Mouse (Mus musculus) cerebellum, postnatal 10 days (tissue): ENCODE measurements around the gene Cdk10.
"Not testable (repeated sequence)": the region's sequence is repeated elsewhere in the genome, so short reads cannot be mapped to it uniquely, and the experiment has no call there.

Source experiments
- DNase-seq, 2 experiments: peaks; one replicate each; pipeline ENCODE4 v3.0.0; 2021; ENCODE audit warnings: mixed read lengths in 2 of 2

The Cdk10 gene

DNA sequence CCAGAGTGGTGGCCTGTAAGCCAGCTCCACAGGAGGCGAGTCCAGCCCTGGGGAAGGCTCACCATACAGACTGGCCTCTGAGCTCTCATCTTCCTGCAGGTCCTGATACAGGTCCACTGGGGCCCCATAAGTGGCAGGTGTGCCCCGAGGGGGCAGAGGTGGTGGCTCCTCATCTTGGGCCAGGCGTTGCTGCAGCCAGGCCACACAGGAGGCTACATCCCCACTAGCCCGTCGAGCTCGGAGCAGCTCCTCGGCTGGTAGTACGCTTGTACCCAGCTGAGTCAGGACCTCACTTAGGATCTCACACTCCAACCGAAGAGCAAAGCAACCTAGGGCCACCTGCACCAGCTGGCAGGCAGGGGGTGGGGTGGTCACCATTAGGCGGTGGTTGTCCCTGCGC, 9.1 kb downstream of the Cdk10 start:
- DNase-seq = peak in 1 of 2 experiments; percentile 39

DNA sequence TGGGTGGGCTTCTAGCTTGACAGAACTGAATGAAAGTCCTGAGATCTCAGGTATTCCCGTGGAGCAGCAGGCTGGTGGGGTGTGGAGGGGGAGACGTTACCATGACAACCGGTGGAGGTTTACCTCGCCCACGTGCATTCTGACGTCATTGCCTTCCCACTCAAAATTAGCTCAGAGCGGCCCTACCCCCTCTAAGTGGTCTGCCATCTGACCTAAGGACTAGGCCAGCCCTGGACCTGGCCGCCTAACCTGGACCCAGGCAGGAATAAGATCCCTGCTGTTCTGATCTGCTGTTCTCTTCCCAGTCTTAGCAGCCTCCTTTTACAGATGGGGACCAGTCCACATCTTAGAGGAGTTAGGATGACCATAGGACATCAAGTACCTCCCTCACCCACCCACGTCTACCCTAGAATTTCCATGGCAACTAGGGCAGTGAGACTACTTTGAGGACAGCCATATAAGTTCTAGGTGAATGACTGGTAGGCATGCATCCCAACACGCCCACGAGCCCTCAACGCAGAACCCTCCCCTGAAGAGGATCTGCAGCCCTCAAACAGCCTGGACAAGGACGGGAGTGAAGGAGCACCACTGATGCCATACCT, 10.4 kb downstream of the Cdk10 start:
- DNase-seq = peak; percentile 75 to 78

DNA sequence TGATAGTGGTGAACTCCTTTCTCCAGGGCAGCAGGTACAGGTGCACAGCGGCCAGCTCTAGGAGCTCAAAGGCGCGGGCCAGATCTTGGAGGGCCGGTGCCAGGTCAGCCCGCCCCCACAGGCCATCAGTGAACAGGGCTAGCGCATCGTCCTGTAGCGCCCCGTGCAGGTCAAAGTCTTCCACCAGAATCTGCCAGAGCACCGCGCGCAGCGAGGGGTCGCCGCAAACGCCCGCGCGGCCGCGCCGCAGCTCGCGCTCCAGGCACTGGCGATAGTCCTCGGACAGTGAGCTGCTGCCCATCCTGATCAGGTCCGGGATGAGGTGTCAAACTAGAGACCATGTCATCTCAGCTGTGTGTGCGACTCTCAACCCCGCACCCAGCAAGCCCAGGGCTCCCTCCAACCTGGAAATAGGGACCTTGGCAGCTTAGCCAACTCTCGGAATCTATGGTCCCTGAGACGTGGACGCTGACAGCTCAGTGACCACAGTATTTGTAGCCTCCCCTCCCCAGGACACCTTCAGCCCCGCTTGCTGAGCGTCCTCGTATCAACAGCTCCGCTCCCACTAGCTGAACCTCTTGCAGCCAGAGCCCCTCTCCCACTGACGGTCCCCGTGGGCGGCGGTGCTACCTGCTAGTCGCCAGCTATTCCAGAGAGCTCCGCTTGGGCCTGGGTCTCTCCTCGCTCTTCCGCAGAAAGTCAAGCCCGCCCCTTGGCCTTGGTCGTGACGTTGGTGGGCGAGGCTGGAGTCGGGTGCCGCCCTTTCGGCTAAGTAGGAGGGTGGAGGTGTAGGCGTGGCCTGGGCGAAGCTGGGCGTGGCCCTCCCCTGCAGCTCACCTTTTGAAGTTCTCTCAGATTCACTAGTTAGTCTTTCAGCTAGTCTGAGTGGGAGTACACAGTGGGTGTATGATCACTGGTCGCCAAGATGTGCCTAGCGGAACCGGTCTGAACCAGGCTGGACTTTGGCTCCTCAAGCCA, 11.2 kb downstream of the Cdk10 start, which contains the start of gene Spata2l:
Spata2l (minus strand) TSS at position 714 of the 978 bp plus-strand sequence.
- peak; percentile 88 to 90 for DNase-seq

DNA sequence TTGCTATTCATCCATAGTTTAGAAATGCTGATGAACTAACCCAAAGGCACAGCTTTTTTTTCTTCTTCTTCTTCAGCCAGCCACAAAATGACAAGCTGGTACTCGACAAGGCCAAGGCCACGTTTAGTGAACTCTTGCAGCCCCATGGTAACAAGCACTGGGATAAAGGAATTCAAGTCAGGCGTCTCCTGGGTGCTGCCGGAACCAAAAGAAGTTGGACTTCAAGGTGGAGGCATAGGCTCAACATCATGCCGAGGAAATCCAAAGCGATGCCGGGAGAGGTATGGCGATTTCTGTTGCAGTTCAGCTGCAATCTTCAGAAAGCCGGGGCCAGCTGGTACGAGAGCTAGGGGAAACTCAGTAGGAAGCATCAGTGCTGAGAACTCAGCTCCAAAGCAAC, 14.8 kb downstream of the Cdk10 start:
- no peak for DNase-seq

DNA sequence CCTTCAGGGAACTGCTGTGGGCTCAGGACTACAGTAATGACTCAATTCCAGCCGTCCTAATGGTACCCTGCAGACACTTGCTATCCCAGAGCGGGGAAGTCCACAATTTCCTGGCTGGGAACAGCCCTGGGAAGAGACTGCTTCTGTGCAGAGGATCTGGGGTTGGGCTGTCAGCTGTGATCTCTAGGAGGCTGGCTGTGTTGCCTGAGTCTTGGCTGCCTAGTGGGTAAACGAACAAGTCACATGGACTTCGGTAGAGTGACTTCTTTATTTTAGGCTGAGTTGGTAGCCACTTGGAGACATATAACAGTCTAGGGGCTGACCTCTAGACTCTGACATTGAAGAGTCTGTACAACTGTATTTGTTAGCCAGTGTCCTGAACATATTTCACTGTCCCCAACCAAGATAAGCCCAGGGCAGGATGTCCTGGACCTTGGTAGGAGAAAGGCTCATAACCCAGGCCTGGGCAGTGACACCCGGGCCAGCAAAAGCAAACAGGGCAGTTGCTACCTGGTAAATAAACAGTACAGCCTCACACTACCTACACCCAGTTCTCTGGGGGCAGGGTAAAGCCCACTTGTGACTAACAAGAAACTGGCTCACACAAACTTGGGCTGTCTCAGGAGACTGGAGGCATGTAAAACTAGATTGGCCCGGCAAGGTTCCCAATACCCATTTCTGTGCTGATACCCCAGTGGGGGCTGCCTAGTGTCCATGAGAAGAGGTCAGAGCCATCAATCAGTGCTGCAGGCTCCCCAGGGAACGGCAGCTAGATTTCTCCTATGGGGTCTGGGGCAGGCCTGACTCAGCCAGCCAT, 17.7 kb downstream of the Cdk10 start:
- no peak for DNase-seq

DNA sequence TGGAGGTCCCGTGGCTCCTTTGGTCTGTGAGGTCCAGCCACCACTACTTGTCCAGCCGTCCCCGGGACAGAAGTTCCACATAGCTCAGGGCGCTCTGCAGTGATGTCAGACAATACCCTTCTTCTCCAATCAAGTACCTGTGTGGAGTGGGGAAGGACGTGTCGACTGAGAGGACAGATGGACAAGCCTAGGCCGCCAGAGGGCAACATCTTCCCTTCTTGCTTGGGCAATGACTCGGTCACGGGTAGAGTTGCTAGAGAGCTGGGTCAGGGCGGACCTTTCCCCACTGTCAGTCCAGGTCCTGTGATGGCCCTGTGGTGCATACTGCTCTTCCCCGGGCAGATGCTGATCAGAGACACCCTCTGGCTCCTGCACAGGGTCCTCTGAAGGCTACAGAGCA, 18.4 kb downstream of the Cdk10 start:
- no peak for DNase-seq

DNA sequence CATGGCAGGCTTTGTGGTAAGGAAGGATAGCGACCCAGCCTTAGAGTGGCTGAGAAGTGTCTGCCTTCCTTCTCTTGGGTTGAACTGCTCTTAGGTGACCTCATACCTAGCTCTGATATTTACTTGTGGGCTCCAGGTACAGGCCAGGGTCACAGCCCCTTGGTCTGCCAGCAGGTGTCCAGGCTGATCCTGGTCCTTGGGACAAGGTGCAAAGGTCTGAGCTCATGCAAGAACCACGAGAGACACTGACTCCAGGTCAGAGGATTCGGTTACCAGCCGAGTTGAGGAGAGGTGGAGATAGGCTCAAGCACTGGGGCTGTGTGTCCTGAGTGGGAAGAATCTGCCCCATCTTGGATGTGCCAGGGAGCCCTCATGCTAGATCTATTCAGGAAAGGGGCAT, 19.7 kb downstream of the Cdk10 start:
- DNase-seq = no peak

DNA sequence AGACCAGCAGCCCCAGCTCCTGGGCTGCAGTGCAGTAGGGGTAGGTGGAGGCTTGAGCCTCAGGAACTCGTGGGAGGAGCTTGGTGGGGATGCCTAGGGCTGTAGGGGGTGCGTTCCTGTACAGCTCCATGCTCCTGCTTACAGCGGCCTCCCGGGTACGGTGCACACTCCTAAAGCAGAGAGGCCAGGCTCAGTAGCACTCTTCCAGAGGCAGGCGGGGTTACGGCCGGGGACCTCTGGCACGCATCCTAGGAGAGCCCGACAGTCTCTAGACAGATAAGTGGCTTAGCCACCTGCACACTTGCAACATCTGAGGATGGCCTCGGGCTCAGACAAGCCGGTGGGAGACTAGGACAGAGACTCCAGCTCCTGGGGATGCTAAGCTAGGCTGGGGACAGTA, 20.9 kb downstream of the Cdk10 start:
- DNase-seq = no peak

DNA sequence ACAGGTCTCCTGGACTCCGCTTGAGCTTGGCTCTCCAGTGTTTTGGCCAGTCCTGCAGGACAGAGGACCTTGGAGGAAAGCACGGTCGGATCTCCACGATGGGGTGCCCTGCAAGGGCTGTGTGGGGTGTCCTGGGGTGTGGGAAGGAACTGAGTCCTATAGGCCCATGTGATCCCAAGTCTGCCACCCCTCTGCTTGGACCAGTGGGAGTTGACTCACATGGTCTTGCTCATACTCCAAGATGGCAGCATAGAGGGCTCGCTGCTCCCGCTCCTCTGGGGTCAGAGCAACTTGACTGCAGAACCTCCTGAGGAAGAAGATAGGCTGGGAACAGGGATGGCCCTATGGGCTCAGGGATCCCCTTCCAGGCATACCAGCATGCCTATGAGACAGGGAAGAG, 23.1 kb downstream of the Cdk10 start:
- DNase-seq = no peak

DNA sequence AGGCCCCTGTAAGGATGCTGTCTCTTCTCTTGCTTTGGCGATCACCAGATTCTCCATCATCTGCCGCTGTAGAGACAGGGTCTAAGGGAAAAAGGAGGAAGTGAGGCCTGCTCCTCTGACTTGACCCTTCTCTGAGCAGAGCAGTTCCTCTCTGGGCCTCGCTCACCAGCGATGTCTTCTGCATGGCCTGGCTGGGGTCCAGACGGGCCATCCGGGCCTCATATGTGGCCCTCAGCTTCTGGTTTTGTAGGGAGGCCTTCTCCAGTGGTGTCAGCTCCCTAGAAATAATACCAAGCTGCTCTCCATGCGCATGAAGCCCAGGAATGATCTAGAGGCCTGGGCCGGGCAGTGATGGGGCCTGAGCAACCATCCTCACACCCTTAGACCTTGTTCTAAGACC, 24.0 kb downstream of the Cdk10 start:
- no peak for DNase-seq

DNA sequence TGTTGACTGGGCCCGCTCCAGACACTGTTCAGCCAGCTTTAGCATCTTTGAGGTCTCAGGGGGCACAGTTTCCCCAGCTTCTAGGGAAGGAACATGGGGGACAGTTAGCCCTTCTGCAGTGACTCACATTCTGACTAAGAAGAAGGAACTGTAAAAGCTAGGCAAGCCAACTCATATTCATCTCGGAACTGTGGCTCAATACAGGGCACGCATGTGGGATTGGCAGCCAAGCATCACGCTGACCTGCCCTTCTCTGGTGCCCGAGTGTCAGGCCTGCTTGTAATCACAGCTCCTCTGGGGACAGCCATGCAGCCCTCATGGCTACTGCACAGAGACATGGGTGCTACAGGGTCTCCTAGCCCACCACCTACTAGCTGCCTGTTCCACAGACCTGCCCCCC, 26.3 kb downstream of the Cdk10 start:
- no peak for DNase-seq

DNA sequence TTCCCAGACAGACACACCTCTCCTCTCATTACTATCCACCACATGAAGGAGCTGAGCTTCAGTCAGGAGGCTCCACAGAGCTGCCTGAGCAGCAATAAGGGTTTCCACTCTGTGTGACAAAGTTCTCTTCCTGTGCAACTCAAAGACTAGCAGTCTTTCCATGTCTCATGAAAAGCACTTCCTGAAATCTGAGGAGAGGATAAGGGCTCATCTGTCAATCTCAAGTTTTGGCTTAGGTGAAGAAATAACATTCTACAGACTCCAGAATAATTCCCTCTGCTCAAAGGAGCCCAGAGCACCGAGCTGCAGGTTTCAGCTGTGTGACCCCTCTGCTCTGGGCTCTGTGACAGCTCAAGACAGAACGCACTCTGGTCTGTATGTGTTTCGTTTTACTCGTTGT, 28.3 kb downstream of the Cdk10 start:
- DNase-seq = no peak

DNA sequence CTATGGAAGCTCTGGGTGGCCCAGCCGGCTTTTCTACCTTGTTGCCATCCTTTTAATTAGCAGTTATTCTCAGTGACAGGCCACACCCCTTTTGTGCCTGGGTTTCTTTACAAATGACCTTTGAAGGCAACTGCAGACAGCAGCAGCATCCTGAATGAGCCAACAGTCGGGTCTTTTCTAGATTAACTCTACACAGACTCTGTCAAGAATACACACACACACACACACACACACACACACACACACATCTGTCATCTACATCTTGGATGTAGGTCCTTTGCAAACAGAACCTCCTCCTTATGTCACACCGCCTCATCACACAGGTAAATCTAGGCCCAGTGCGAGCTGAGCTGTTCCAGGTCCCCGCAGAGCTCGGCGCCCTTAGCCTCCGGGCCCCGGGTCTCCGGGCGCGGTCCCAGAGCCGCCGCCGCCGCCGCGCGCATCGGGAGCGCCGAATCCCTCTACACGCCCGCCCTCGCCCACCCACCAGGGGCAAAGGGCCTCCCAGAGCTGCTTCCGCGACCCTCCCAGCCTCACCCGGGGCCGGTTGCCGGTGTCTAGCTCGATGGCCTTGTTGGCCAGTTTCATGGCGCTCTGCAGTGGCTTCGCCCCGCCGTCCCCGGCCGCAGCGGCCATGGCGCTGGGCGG, 28.9 kb downstream of the Cdk10 start:
- no peak for DNase-seq

DNA sequence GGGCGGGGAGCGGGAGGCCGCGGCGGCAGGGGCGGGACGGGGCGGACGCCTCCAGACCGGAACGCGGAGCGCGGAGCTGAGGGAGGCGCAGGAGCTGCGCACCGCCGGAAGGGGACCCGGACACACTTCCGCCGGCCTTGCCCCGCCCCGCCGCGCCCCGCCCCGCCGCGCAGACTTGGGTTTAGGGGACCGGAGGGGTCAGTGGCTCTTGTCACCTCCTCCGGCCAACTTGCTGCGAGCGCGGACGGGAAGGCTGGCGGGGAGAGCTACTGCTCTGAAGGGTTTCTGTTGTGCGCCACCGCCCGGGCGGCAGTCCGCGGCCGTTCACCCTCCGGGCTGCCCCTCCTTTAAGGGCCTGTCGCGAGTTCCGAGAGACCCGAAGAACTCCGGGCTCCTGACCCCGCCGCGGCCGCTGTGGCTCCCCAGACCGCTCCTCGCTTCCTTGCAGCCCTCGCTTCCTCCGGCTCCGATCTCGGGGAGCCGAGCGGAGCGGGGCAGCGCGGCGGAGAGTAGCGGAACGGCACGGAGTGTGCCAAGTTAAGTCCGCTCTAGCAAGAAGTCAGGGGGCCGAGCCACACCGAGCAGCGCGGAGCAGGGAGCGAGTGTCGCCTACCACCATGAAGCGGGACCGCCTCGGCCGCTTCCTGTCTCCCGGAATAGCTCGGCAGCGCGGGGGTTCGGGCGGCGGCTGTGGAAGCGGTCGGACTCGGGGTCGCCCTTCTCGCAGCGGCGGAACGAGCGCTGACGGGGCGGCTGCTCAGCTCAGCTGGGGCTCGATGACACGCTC, 29.6 kb downstream of the Cdk10 start, which contains the start of the genes Zfp276 and Vps9d1:
Zfp276 (plus strand) TSS at position 97 of the 787 bp plus-strand sequence.
Vps9d1 (minus strand) TSS at position 250 of the 787 bp plus-strand sequence.
- peak; percentile 91 to 94 for DNase-seq

DNA sequence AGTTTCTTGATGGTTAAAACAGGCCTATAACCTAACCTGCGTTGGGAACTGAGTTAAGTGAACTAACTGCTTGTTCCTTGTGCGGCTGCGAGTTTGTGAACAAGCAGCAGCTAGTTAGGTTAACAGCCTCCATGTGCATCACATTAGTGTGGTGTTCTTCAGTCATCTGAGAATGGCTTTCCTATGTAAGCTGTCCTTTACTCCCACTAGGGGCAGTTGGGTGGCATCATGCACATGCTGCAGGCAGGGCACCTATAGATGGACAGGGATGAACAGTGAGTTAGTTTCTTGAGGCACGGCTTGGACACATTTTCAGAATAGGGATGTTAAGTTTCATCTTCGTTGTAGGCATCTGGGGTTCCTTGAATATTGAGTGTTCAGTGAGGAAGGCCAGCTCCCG, 30.5 kb downstream of the Cdk10 start:
- DNase-seq = no peak

DNA sequence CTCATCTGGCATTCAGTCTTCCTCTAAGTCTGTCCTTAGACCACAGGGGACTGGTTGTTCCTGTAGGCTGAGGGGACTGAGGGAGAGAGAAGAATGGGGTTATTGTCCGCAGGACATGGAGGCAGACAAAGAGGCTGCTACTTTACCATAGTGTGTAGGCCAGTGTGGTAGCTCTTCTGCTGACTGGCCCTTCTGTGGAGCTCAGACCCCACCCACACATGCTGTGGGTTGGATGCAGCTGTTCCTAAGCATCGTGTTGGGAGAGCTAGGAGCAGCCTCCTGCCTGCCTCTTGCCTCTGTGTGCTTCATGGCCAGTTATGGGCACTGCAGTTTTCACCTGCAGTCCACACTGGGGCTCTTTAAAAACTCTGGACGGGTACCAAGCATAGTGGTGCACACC, 32.5 kb downstream of the Cdk10 start:
- DNase-seq = no peak

DNA sequence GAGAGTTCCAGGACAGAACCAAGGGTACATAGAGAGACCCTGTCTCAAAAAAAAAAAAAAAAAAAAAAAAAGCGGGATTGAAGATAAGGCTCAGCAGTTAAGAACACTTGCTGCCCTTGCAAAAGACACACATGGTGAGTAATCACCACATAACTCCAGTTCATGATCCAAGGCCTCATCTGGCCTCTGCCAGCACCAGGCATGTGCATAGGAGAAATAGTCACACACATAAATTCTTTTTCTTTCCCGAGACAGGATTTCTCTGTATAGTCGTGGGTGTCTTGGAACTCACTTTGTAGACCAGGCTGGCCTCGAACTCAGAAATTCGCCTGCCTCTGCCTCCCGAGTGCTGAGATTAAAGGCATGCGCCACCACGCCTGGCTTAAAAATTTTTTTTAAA, 33.0 kb downstream of the Cdk10 start:
- DNase-seq = not testable (repeated sequence)

DNA sequence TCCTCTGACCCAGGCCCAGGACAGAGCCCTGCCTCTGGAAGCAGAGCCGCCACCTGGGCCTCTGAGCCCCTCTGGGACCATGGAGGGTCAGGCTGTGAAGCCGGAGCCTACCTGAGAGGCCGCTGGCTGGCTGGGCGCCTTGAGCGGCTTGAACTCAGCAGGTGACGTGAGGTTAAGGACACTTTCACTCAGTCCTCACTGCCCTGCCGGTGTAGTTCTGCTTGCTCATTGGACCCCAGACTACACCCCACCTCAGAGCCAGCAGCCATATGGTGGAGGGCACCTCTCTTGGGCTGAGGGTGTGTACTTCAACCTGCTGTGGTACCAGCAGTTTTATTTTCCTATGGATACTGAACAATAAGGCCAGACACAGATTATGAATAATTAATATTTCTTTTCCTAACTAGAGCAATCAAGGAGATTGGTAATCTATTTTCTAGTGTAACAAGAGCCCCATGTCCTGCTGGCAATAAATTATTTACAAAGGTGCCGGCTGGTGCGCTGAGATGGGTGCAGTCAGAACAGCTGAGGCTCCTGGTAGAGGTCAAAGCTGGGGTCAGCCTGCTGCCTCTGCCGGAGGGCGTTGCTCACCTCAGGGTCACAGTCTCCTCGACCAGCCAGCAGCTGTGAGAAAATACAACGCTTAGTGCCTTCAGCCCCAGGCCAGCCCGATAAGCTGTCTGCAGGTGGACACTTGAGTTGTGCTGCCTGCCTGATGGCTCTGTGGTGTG, 43.4 kb downstream of the Cdk10 start:
- DNase-seq = no peak

DNA sequence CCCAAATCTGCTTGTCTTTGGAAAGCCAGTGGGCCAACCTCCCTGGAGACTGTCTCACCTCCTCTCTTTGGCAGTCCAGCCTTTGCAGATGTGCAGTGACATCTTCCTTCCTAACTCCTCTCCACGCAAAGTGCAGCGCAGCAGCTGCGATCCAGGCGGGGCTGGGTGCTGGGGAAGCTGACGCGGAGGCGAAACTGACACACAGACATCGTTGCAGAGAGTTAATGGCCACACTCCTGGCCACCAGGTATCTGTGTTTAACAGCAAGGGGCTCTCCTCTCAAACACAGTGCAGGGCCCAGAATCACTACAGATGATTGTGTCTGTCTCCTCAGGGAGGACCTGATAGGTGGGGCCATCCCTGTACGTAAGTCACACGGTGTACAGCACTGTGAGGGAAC, 46.5 kb downstream of the Cdk10 start:
- DNase-seq = no peak

DNA sequence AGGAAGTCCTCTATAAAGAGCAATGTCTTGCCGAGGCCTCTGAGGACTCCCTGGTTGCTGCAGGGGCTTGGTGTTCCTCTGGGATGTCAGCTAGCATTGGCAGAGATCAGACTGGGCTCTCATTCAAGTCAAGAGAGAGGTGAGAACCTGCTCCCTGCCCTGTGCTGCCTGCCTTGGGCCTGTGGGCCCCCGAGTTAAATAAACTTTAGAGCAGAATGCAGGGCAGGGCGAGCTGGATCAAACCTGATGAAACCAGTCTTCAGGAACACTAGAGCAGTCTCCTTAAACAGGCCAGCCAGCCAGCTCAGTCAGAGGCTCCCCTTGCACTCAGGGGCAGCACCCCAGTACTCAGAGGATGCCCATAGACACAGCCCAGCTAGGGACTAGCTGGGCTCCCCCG, 47.3 kb downstream of the Cdk10 start:
- no peak for DNase-seq

DNA sequence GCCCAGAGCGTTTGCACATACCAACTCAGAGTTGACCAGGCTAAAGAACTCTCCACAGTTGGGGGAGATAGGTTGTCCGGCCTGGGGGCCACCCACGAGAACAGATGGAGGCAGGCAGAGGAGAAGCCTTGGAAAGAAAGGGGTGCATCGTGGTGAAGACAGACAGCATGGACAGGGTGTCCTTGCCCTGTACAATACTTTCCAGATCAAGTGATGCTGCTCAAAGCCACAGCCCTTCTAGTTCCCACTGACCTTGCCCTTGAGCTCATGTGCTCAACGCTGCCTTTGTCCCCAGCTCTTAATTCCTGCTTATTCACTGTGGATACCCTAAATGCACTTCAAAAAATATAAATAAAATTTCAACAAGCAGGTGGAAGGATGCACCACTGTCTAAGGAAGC, 49.8 kb downstream of the Cdk10 start:
- DNase-seq = no peak
